Mouse (Mus musculus): Measurements from ENCODE around the gene Pou2f1.

The Pou2f1 gene

DNA sequence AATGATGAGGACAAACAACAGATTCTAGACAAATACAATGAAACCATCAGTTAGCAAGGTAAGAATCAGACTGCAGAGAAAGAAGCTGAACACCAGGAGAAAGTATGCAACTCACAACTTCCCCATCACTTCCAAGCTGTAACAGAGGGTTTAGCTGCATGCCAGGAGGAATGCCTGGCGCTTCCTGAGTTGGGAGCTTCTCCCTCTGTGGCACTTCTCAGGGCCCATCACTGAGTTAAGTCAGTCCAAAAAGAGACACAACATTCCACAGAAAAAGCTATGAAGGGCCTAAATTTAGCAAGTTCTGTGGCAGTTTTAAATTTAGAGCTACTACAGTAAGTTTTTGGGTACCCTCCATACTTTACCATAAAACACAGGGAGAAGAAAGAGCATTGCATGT lies 59.2 kb downstream of the Pou2f1 start:
- DNase-seq: no peak

DNA sequence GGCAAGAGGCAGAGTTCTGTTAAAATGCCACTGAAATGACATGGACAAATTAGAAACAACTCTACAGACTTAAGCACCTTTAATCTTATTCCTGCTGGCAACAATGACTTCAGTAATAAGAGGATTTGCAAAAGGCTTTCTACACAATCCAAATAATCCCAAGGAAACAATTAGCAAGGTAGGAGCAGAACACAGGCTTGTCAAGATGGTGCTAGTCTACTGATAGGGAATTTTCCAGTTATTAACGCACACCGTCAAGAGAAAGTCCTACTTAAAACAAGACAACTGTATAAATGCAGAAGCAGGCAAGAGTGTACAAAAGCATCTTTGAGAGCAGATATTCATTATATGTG lies 67.0 kb downstream of the Pou2f1 start:
- no peak for DNase-seq

- DNase-seq: peak; percentile 31
These were observed 67.6 kb downstream of the Pou2f1 start for GRCm38 (mm10) chr1:165934648-165935465.

DNA sequence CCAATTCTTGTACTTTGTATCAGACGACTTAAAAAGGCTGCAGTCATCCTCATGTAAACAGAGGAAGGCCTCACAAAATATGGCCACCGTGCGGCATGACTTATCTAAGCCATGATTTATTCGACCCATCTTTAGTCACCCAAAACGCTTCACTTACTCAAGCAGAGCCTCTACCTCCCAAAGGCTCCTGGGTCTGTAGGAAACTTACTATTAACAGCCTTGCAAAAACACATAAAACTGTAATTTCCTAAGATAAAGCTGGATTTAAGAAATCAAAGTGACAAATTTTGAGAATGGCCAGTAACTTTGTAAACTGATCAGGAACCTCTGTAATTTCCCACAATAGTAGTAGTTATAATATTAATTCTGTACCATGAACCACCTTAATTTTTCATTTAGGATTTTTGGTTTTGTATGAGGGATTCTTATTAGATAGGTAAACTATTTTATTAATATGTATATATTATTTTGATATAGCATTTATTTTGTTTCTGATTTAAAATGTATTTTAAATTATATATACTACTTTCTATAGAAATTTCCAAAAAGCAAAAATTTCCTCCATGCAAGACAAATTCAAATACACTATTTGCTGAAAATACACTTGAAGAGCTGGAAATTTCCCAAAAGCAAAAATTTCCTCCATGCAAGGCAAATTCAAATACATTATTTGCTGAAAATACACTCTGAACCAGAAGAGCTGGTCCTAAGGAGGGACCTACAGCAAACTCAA lies 68.4 kb downstream of the Pou2f1 start:
- no peak for DNase-seq

DNA sequence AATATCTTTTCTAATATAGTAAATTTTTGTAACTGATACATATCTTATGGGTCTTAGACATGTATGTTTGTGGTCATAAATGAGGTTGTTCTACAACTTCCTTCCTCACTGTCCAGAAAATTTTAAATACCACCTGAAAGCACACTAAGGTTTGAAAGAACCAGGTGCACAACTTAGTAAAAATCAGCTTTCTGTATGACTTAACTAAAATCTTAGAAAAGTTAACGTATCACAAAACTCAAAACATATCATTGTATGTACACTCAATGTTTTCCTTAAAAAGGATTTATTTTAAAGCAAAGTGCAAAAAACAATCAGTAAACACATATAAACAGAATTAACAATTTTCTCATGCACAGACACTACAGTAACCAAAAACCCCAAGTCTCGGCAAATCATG lies 69.6 kb downstream of the Pou2f1 start:
- no peak for DNase-seq

DNA sequence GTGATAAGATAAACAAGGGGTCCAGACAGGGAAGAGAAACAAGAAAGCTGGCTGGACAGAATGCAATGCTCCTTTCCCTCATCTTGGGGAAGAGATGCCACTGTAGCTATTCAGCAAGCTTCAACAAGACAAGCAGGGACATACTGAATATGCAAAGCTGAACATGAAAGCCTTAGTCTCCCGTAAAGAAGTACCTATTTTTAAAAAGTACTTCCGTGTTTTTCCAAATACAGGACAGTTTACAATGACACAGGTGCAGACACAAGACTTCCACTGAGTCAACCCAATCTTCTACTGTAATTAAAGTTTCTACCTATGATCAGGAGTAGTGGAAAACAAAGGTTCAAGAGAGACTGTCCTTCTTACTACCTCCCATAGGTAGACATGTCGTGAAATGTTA lies 72.0 kb downstream of the Pou2f1 start:
- no peak for DNase-seq

DNA sequence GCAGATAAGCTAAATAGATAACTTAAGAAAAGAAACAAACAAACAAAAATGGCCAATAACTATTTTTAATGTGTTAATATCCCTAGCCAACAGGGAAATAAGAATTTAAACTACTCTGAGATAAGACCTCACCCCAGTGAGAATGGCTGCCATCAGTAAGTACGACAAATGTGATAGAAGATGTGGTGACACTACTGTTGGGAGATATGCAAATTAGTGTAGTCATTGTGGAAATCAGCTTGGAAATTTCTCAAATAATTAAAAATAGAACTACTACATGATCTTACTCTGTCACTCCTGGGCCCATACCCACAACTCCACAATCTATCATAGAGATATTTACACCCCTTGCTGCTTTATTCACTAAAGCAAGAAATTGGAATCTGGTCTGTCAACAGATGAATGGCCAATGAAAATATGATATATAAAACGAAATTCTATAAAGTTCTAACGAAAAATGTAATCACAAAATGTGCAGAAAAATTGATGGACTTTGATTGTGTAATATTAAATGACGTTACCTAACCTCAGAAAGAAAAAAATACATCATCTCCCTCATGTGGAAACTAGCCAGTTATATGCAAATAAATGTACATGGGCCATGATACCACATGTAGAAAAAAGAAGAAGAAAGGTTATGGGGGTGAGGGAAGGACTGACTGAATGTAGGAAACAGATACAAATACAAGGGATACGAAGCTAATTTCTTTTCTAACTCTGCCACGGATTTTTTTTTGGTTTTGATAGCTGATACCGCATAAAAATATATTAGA lies 74.8 kb downstream of the Pou2f1 start:
- no peak for DNase-seq

DNA sequence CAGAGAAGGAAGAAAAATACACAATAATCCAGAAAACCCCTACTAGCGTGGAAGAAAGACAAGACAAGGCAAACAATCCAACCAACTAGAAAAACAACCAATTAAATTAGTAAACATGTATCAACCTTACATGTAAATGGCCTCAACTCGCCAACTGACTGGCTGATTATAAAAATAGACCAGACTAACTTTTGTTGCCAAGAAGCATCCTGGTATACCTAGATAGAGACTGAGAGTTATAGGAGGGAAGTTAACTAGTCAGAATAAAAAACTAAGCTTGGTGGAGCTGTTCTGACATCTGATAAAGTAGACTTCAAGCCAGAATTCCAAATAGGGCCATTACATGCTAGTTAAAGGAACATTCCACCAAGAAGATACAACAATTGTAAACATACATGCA lies 77.3 kb downstream of the Pou2f1 start:
- no peak for DNase-seq

DNA sequence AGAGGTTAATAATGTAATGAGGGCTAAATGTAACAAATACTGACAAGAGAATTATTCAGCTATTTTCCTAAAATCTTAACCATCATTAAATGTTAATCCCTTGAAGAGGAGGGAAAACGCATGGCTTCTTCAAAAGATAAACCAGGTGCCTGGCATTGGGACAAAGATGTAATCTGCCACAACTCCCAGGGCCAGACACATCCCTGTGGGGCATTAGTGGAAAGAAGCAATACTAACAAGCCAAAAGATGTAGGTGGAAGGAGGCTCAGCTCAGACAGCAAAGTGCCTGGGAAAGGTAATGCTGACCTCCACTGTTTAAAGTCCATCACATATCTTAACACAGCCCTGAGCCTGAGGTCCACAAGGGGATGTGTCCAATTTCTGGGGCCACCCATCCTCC lies 80.0 kb downstream of the Pou2f1 start:
- DNase-seq: no peak

GRCm38 (mm10) chr1:165921026-165921425 lies 81.5 kb downstream of the Pou2f1 start:
- DNase-seq: no peak

DNA sequence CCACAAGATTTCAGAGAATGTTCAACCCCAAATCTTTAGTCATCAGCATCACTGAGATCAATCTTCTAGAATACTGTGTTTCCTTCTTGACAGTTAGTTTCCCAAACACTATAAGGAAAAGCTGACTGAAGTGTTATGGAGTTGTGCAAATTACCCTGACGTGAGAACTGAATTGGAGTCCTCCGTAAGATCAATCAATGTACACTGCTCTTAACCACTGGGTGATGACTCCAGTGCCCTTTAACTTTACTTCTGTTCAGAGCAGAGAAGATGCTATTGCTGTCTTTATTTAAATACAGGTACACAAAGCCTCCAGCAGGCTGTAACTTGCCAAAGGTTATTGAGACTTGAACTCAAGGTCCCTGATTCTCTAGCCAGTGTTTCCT lies 88.1 kb downstream of the Pou2f1 start:
- DNase-seq: no peak

- no peak for DNase-seq
These were observed 88.6 kb downstream of the Pou2f1 start for GRCm38 (mm10) chr1:165913720-165914415.

GRCm38 (mm10) chr1:165909471-165909870 lies 93.0 kb downstream of the Pou2f1 start:
- no peak for DNase-seq

DNA sequence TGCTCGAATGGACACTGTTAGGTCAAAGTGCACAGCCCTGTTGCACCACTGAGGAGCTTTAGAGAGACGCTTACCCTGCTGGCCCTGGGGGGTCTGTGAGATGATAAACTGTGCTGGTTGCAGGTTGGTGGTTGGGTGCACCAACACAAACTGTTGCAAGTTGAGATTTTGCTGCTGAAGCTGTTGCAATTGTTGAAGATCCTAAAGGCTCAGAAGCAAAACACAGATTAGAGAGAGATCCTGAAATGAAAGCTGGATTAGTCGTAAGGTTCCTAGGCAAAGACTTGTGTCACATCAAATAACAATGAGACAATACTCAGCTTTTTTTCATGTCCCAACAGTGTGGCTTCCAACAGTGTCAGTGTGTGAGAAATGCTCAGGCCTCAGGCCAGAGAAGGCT lies 93.7 kb downstream of the Pou2f1 start:
- no peak for DNase-seq

DNA sequence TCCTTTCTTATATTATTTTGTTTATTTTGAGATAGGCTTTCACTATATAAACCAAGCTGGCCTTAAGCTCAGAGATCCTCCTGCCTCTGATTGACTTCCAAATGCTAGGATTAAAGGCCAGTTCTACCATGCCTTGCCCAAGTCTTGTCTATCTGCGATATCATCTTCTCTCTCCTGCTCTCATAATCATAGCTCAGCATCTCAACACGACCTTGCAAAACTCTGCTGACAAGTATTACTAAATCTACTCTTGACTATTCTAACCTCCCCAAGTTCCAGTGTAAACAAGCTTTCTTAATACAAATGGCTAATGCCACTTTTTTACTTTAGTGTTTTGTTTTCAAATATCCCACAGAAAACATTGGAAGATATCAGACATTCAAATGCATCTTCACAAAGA lies 94.3 kb downstream of the Pou2f1 start:
- DNase-seq: no peak

- no peak for DNase-seq
These were observed 98.9 kb downstream of the Pou2f1 start for GRCm38 (mm10) chr1:165903596-165903995.

DNA sequence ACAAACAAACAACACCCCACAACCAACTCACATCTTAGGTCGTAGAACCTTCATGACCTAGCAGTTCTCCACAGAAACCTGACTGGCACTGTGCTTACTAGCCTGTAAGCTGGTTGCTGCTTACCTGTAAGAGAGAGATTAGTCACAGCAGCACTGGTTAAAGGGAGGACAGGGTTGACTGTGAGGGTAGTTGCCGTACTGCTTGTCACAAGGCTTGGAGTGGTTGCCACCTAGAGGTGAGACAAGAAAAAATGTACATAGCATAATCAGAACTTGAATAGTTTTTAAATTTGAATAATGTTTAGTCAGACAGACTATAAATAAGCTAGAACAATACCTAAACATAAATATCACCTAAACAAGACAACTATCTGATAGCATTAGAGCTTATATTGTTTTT lies 110.8 kb downstream of the Pou2f1 start:
- no peak for DNase-seq

DNA sequence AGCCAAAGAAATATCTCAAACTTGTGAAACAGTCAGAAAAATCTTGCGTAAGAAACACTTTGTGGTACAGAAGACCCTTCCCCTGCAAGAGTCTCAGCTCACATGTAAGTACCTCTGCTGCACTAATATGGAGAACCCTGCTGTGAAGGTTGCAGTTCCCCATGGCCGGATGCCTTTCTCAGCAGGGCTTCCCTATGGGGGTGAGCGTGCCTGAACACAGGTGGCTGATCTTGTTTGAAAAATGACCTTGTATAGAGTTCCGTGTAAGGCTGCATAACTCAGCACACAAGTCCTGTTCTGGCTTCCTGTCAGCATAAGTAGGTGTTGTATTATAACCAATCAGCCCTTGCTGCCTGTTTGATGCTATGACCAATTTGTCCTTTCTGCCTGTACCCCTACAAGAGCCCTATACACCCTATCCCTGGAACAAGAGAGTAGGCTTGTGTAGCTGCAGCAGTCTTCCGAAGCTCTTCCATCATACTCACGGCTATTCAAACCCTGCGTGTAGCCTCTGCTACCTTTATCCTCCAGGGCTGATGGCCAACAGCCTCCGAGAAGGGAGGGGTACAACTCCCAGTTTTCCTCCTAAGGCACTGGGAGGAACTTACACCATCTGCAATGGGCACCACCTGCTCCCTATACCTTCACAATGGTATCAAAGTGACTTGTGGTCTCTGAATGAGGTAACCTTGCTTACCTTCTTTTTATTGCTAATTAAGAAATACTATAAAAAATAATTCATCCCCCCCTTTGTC lies 120.2 kb downstream of the Pou2f1 start:
- no peak for DNase-seq

GRCm38 (mm10) chr1:165878751-165879150 lies 123.7 kb downstream of the Pou2f1 start:
- no peak for DNase-seq

DNA sequence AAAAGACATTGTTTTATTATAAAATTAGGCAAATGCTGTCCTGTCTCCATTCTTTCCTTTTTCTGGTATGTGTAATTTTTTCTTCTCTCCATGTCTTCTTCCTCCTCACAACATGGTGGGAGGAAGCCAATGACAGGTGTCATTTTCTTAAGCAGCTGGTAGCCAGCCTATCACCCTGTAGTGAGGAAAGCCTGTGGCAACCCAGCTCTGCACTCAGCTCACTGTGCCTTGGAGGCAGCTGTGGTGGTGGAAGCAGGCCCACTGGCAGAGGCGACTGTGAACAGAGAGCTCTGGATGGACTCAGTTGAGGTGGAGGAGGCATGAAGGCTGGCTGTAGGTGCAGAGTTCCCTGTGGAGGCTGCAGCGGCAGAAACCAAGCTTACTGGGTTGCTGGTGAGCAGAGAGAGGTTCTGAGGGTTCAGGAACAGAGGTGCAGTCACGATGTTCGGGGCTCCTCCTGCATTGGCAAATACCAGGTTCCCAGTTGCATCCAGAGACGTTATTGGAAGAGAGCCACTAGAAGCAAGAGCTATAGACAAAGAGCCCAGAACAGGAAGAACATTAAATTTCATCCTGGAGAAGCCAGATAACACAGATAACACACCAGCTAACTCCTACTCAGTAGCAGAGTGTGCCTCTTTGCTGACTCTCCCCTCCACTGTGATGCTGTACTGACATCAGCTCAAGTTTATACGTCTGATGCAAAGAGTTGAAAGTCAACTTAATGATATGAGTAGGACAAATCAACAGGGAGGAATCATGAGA lies 126.8 kb downstream of the Pou2f1 start:
- no peak for DNase-seq

GRCm38 (mm10) chr1:165874645-165875044 lies 127.8 kb downstream of the Pou2f1 start:
- no peak for DNase-seq

DNA sequence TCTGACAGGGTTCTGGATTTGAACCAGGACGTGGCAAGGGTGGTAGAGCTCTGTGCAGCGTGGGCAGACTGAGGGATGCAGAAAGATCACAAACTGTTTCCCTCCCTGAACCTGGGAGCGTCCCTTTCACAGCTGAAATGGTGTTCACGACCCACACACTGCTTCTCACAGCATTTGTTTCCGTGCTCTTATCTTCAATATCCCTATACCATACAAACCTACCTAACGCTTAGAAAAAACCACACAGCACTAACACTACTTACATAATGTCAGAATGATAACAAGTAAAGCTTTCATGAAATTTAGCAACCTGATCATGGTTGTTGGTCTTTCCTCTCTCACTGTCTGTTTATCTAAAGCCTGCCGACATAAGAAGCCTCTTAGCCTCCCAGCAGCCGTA lies 133.8 kb downstream of the Pou2f1 start:
- DNase-seq: no peak

Measured in embryo, embryonic 11 days (tissue).